Mouse (Mus musculus): ENCODE results near the gene Slc1a2. TPM values are rescaled to one million over a fixed set of nuclear protein-coding genes. Genes with fewer than 3 reads are reported as not detected.

The Slc1a2 gene
- polyA plus RNA-seq, 1 experiment from 2014 or later, result 0.27 TPM

DNA sequence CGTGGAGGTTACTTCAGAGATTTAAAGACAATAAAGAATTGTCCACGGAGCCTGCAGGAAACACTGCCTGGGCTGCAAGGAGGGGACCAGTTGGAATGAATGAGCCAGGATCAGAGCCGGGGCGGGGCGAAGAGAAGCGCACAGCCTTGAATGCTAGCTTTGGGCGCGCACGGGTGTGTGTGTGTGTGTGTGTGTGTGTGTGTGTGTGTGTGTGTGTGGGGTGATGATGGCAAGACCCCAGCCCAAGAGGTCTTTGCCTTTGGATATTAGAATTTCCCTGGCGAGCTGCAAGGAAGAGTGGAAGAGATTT lies 1.0 kb downstream of the Slc1a2 start:
- Histone ChIP-seq H3K4me1 (replicated peaks; ENCODE audit: control insufficient read depth, insufficient read depth, low read length) (no peaks in the 10 kb centered on the region), H3K27ac (ENCODE audit: low read depth, low read length) (no peak overlapping the region), H3K4me3 (ENCODE audit: low read depth, low read length) (peak overlapping the region; percentile 60), H3K9ac (ENCODE audit: low read depth, low read length) (no peak overlapping the region), H3K4me2 (replicated peaks; ENCODE audit: low read depth) (peak overlapping the region; percentile 91), H3K36me3 (ENCODE audit: control insufficient read depth, insufficient read depth) (no peaks in the 10 kb centered on the region), H3K27me3 (replicated peaks; ENCODE audit: control insufficient read depth, insufficient read depth, low read length) (peaks cover 33% of the 10 kb centered on the region), H3K9me3 (ENCODE audit: control insufficient read depth) (no peaks in the 10 kb centered on the region)
- TF ChIP-seq CTCF (IDR thresholded peaks at IDR 0.05; ENCODE audit: low read depth), result no peak
- ATAC-seq, result no peak
- 2% methylated on average over 10 of the region's 10 CpGs for WGBS

DNA sequence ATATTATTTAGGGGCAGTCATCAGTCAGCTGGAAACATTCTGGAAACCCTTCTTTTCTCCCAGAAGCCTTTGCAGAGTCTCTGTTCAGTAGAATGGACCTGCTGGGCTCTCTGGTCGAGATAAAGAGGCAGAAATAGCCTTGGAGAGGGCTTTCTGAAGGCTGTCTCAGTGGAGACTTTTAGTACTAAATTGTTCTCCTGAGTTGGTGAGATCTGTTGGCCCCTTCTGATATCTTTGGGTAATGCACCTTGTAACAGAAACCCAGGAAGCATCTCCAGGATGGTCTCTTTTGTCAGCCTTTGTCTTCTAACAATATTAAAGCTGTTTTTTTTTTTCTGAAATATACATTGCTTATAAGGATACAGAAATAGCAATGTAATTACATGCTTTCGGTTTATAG lies 2.6 kb downstream of the Slc1a2 start:
- H3K4me2 ChIP-seq (replicated peaks; ENCODE audit: low read depth), result no peak overlapping the region
- 57% methylated on average over 2 of the region's 2 CpGs for WGBS
- TF ChIP-seq CTCF (IDR thresholded peaks at IDR 0.05; ENCODE audit: low read depth), result no peak
- ATAC-seq, result no peak
- H3K36me3 ChIP-seq (ENCODE audit: control insufficient read depth, insufficient read depth), result no peaks in the 10 kb centered on the region
- no peaks in the 10 kb centered on the region for H3K4me1 ChIP-seq (replicated peaks; ENCODE audit: control insufficient read depth, insufficient read depth, low read length)
- no peaks in the 10 kb centered on the region for H3K9me3 ChIP-seq (ENCODE audit: control insufficient read depth)
- no peak overlapping the region for H3K4me3 ChIP-seq (ENCODE audit: low read depth, low read length)
- no peak overlapping the region for H3K27ac ChIP-seq (ENCODE audit: low read depth, low read length)
- no peak overlapping the region for H3K9ac ChIP-seq (ENCODE audit: low read depth, low read length)
- H3K27me3 ChIP-seq (replicated peaks; ENCODE audit: control insufficient read depth, insufficient read depth, low read length), result peaks cover 32% of the 10 kb centered on the region

DNA sequence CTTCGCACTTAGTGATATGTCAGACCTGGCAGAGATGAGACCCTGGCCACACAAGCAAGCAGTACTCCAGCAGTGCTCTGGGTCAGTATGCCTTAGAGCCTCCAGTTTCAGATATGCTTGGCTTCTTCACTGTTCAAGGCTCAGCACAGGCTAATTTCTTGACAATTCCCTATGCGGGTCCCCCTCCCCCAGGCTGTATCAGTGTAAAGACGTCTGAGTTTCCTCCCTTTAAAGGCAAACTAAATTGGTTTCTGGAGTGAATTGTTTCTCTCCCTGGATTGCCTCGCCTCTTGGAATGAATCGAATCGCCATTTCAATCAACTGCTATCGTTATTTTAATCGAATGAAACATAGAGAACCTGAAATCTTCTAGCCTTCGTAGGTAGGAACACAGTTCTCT lies 4.5 kb downstream of the Slc1a2 start:
- 65% methylated on average over 9 of the region's 9 CpGs for WGBS
- Histone ChIP-seq H3K27ac (ENCODE audit: low read depth, low read length) (no peak overlapping the region), H3K4me1 (replicated peaks; ENCODE audit: control insufficient read depth, insufficient read depth, low read length) (no peaks in the 10 kb centered on the region), H3K9me3 (ENCODE audit: control insufficient read depth) (no peaks in the 10 kb centered on the region), H3K36me3 (ENCODE audit: control insufficient read depth, insufficient read depth) (no peaks in the 10 kb centered on the region), H3K27me3 (replicated peaks; ENCODE audit: control insufficient read depth, insufficient read depth, low read length) (peaks cover 25% of the 10 kb centered on the region), H3K4me3 (ENCODE audit: low read depth, low read length) (no peak overlapping the region), H3K9ac (ENCODE audit: low read depth, low read length) (no peak overlapping the region), H3K4me2 (replicated peaks; ENCODE audit: low read depth) (no peak overlapping the region)
- ATAC-seq, result no peak
- no peak for TF ChIP-seq CTCF (IDR thresholded peaks at IDR 0.05; ENCODE audit: low read depth)

DNA sequence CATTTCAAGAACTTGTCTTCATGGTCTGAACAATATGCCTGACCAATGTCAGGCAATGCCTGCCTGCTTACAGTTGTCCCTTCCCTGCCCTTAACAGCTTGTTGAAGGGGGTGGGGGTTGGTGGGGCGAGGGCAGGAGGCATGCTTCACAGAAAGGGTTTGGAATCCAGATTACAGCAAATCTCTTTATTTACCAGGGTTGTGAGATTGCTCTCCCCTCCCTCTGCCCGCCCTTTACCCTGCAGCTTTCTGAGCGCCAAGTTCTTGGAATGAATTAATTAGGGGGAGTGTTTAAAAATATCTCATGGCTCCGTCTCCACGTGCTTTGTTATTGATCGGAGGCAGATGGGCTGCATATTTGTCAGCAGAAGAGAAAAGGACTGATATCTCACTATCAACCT lies 4.9 kb downstream of the Slc1a2 start:
- ATAC-seq, result no peak
- 16% methylated on average over 6 of the region's 6 CpGs for WGBS
- no peak for TF ChIP-seq CTCF (IDR thresholded peaks at IDR 0.05; ENCODE audit: low read depth)

DNA sequence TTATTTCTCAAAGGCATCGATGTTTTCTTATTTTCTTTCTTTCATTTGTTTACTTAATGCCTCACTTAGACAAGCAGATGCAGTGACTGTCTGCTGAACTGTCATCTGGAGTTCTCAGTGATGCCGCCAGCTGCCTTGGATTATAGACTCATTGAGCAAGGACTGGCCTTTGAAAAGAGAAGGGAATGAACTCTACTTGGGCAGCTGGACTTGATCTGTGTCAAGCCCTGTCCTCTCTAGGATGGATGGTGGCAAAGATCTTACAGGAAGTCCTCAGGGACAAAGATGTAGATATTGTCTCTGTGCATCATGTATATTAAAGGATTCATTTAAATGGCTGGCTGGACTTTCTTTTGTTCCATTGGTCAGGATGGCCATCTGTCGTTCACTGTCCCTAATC lies 5.4 kb downstream of the Slc1a2 start:
- Histone ChIP-seq H3K9ac (ENCODE audit: low read depth, low read length) (no peak overlapping the region), H3K4me3 (ENCODE audit: low read depth, low read length) (no peak overlapping the region), H3K4me1 (replicated peaks; ENCODE audit: control insufficient read depth, insufficient read depth, low read length) (no peaks in the 10 kb centered on the region), H3K9me3 (ENCODE audit: control insufficient read depth) (no peaks in the 10 kb centered on the region), H3K27ac (ENCODE audit: low read depth, low read length) (no peak overlapping the region), H3K36me3 (ENCODE audit: control insufficient read depth, insufficient read depth) (no peaks in the 10 kb centered on the region), H3K4me2 (replicated peaks; ENCODE audit: low read depth) (no peak overlapping the region), H3K27me3 (replicated peaks; ENCODE audit: control insufficient read depth, insufficient read depth, low read length) (peaks cover 17% of the 10 kb centered on the region)
- TF ChIP-seq CTCF (IDR thresholded peaks at IDR 0.05; ENCODE audit: low read depth), result no peak
- ATAC-seq, result no peak
- 64% methylated on average over 3 of the region's 3 CpGs for WGBS

More for the DNA sequence above, 4.9 kb downstream of the Slc1a2 start:
- H3K36me3 ChIP-seq (ENCODE audit: control insufficient read depth, insufficient read depth), result no peaks in the 10 kb centered on the region
- no peaks in the 10 kb centered on the region for H3K4me1 ChIP-seq (replicated peaks; ENCODE audit: control insufficient read depth, insufficient read depth, low read length)
- peaks cover 21% of the 10 kb centered on the region for H3K27me3 ChIP-seq (replicated peaks; ENCODE audit: control insufficient read depth, insufficient read depth, low read length)
- no peak overlapping the region for H3K27ac ChIP-seq (ENCODE audit: low read depth, low read length)
- H3K9me3 ChIP-seq (ENCODE audit: control insufficient read depth), result no peaks in the 10 kb centered on the region
- no peak overlapping the region for H3K4me2 ChIP-seq (replicated peaks; ENCODE audit: low read depth)
- H3K9ac ChIP-seq (ENCODE audit: low read depth, low read length), result no peak overlapping the region
- H3K4me3 ChIP-seq (ENCODE audit: low read depth, low read length), result no peak overlapping the region

DNA sequence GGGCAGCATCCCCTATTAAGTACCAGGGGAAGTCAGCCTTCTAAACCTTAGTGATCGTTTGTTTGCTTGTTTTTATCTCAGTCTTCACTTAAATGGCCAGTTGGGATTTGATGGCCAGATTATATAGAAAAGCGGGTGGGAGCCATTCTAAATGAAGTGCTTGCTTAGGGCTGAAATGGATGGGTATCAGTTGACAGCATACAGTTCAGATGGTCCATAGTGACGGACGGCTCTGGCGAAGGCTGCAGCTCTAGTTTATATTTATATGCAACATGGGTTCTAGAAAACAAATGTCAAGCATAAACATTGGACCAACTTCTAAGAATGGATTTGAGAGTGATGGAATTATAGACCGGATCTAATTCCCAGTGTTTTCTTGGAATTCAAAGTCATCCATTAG lies 9.5 kb downstream of the Slc1a2 start:
- Histone ChIP-seq H3K27me3 (replicated peaks; ENCODE audit: control insufficient read depth, insufficient read depth, low read length) (no peaks in the 10 kb centered on the region), H3K27ac (ENCODE audit: low read depth, low read length) (no peak overlapping the region), H3K9ac (ENCODE audit: low read depth, low read length) (no peak overlapping the region), H3K4me1 (replicated peaks; ENCODE audit: control insufficient read depth, insufficient read depth, low read length) (no peaks in the 10 kb centered on the region), H3K9me3 (ENCODE audit: control insufficient read depth) (no peaks in the 10 kb centered on the region), H3K4me2 (replicated peaks; ENCODE audit: low read depth) (no peak overlapping the region), H3K4me3 (ENCODE audit: low read depth, low read length) (no peak overlapping the region), H3K36me3 (ENCODE audit: control insufficient read depth, insufficient read depth) (no peaks in the 10 kb centered on the region)
- 73% methylated on average over 6 of the region's 6 CpGs for WGBS
- TF ChIP-seq CTCF (IDR thresholded peaks at IDR 0.05; ENCODE audit: low read depth), result no peak
- no peak for ATAC-seq

DNA sequence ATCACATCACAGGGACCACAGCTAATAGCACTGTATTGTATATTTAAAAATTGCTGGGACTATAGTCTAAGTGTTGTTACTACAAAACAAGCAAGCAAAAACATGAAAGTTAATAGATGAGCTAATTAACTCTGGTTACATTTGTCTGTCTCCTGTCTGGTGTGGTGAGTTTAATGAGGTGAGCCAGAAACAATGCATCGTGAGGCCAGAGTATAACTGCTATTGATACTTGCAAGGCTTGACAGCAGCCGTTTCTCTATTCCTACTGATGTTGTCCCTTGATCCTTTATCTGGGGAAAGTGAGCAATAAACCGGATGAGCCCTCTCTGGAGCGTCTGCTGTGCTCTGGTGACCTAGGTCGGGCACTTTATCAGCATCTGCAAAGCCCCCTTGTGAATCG lies 11.1 kb downstream of the Slc1a2 start:
- no peaks in the 10 kb centered on the region for H3K9me3 ChIP-seq (ENCODE audit: control insufficient read depth)
- no peaks in the 10 kb centered on the region for H3K27me3 ChIP-seq (replicated peaks; ENCODE audit: control insufficient read depth, insufficient read depth, low read length)
- H3K9ac ChIP-seq (ENCODE audit: low read depth, low read length), result no peak overlapping the region
- ATAC-seq, result no peak
- no peaks in the 10 kb centered on the region for H3K4me1 ChIP-seq (replicated peaks; ENCODE audit: control insufficient read depth, insufficient read depth, low read length)
- 16% methylated on average over 6 of the region's 6 CpGs for WGBS
- no peak overlapping the region for H3K4me3 ChIP-seq (ENCODE audit: low read depth, low read length)
- no peak overlapping the region for H3K4me2 ChIP-seq (replicated peaks; ENCODE audit: low read depth)
- H3K36me3 ChIP-seq (ENCODE audit: control insufficient read depth, insufficient read depth), result no peaks in the 10 kb centered on the region
- TF ChIP-seq CTCF (IDR thresholded peaks at IDR 0.05; ENCODE audit: low read depth), result no peak
- H3K27ac ChIP-seq (ENCODE audit: low read depth, low read length), result no peak overlapping the region
